Mouse (Mus musculus) ES-E14 (cell line): ENCODE measurements around the gene Foxo6.

ENCODE experiments used
- HCFC1 ChIP-seq: IDR thresholded peaks from 2 replicates; pipeline ENCODE4 v1.6.1; 2012; ENCODE audit warnings: low read length, inconsistent platforms, borderline replicate concordance; ENCODE audit not compliant: insufficient read depth
- ZNF384 ChIP-seq: IDR thresholded peaks from 2 replicates; pipeline ENCODE4 v1.6.1; 2012; ENCODE audit warnings: low read depth, low read length, inconsistent platforms

DNA sequence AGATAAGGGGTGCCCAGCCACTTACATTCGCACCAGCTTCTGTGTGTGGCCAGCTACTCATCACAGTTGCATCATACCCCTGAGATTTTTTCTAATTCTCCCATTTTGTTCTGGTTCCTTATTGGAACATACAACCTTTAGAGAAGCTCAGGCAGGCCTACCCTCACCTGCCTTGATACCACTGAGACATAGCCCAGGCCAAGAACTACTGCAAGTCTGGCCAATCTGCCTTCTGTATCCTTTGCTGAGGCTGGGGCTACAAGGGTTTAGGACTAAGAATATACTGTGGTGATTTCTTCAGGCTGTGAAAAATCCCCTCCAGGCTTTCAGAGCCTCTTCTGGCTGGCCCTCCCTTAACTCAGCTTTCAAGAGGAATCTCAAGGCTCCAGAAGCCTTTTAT is 36.7 kb upstream of the Foxo6 start:
- no peak for TF ChIP-seq ZNF384
- TF ChIP-seq HCFC1 = no peak
